Mouse (Mus musculus): ENCODE measurements around the gene Plekhh2. TPM values are rescaled to one million over a fixed set of nuclear protein-coding genes. Genes with fewer than 3 reads are reported as not detected.
A peak's percentile ranks its signal among the peaks of the same experiment; 100 is the strongest.

Gene Plekhh2
- total RNA-seq, 2 experiments from 2014 or later = 3.6 to 3.8 TPM

GRCm38 (mm10) chr17:84627721-84628120, 116.0 kb downstream of the Plekhh2 start:
- intact Hi-C loops (cut with DNase I; ENCODE audit: low total_unique reads) = no loop called here
- no peak for DNase-seq

GRCm38 (mm10) chr17:84628611-84629010, 116.9 kb downstream of the Plekhh2 start:
- intact Hi-C loops (cut with DNase I; ENCODE audit: low total_unique reads) = no loop called here
- DNase-seq = no peak

DNA sequence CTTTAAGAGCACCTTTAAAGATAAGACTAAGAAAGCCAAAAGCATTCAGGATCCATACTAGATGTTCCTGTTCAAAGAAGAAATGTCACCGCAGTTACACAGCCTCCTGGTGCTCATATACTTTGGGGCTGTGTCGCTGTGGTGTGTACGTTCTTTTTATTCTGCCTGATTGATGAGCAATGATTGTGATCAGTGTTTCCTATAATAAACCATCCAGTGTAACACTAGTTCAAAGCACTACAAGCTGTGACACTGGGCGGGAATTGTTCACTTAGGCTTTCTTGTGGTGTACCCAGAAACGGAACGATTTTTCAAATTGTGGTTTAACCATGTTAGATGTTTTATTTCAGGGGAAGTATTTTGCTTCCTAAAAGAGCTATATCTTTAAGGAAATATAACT, 120.1 kb downstream of the Plekhh2 start:
- no peak for DNase-seq
- intact Hi-C loops (cut with DNase I; ENCODE audit: low total_unique reads) = no loop called here

GRCm38 (mm10) chr17:84633443-84633842, 121.7 kb downstream of the Plekhh2 start:
- no peak for DNase-seq
- intact Hi-C loops (cut with DNase I; ENCODE audit: low total_unique reads) = no loop called here

- intact Hi-C loops (cut with DNase I; ENCODE audit: low total_unique reads) = no loop called here
- DNase-seq = peak; percentile 28
These were observed 124.6 kb downstream of the Plekhh2 start for GRCm38 (mm10) chr17:84636328-84636727.

GRCm38 (mm10) chr17:84637971-84638370, 126.3 kb downstream of the Plekhh2 start:
- no peak for DNase-seq
- intact Hi-C loops (cut with DNase I; ENCODE audit: low total_unique reads) = no loop called here

- DNase-seq = no peak
- intact Hi-C loops (cut with DNase I; ENCODE audit: low total_unique reads) = no loop called here
These were observed 128.2 kb downstream of the Plekhh2 start for GRCm38 (mm10) chr17:84639796-84640378.

- no peak for DNase-seq
- intact Hi-C loops (cut with DNase I; ENCODE audit: low total_unique reads) = no loop called here
These were observed 130.2 kb downstream of the Plekhh2 start for GRCm38 (mm10) chr17:84641893-84642292.

- DNase-seq = no peak
- intact Hi-C loops (cut with DNase I; ENCODE audit: low total_unique reads) = no loop called here
These were observed 130.6 kb downstream of the Plekhh2 start for GRCm38 (mm10) chr17:84642324-84642723.

DNA sequence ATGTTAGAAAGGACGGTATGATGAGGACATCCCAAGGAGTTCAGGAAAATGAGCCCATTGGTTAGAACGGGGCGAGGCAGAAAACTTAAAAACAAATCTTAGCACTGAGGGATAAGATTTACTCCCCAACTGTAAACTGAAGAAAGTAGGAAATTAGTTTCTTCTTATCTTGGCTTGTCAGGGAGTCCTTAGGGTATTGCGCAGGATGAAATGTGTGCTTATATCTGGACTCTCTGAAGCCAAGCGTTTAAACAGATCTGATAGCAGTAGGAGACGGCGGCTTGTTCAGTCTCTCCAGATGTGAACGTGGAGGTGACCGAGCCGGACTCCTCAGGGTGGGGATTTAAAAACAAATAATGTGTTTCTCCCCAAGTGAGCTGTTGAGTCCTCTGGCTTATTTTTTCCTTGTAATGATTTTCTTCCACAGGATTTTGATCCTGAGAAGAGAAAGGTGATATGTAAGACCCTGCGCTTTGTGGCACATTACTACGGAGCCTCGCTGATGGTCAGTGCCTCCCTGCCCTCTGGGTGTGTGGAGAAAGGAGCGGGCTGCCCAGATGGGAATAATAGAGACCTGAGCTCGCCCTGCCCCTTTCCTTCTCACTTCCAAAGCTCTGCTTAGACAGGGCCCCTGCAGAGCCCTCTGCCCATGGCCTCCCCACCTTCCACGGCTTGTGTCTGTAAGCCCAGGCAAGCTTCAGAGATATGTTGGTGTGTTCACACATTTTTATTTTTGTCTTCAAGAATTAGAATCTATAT, 132.8 kb downstream of the Plekhh2 start:
- no peak for DNase-seq
- intact Hi-C loops (cut with DNase I; ENCODE audit: low total_unique reads) = no loop called here

DNA sequence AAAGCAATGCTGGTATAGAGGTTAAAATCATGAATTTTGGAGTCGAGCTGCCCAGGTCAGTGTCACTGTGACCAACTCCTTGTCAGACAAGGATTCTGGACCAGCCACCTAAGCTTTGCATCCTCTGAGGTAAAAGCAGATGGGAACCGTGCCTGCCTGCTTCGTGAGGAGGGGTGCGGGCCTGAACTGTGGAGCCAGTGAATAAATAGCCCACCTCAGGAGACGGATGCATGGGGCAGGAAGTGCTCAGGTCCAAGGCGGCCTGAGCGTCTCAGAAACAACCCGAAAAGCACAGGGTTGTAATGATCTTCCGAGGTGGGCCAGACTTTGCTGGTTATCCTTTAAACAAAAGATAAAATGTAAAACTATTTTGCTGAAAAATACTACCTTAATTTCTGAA, 133.4 kb downstream of the Plekhh2 start:
- intact Hi-C loops (cut with DNase I; ENCODE audit: low total_unique reads) = no loop called here
- no peak for DNase-seq

- no peak for DNase-seq
- intact Hi-C loops (cut with DNase I; ENCODE audit: low total_unique reads) = no loop called here
These were observed 134.2 kb downstream of the Plekhh2 start for GRCm38 (mm10) chr17:84645894-84646293.

GRCm38 (mm10) chr17:84646477-84646876, 134.8 kb downstream of the Plekhh2 start:
- intact Hi-C loops (cut with DNase I; ENCODE audit: low total_unique reads) = no loop called here
- no peak for DNase-seq

DNA sequence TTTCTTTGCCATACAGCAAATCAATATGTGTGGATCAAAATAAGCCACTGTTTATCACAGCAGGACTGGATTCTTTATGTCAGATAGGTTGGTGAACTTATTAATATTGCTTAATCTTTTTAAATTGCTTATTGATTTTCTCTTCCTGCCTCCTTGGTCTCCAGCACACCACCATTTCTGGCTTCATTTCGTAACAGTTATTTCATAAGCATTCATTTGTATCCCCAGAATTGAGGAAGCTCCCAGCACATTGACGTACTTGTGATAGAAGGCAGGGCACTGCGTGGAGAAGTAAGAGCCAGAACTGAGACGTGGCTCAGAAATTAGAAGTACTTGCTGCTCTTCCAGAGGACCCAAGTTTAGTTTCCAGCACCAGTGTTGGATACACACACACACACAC, 135.9 kb downstream of the Plekhh2 start:
- DNase-seq = no peak
- intact Hi-C loops (cut with DNase I; ENCODE audit: low total_unique reads) = no loop called here

- no peak for DNase-seq
- intact Hi-C loops (cut with DNase I; ENCODE audit: low total_unique reads) = no loop called here
These were observed 138.8 kb downstream of the Plekhh2 start for GRCm38 (mm10) chr17:84650302-84651017.

- intact Hi-C loops (cut with DNase I; ENCODE audit: low total_unique reads) = no loop called here
These were observed 141.8 kb downstream of the Plekhh2 start for GRCm38 (mm10) chr17:84653544-84653943.

GRCm38 (mm10) chr17:84656205-84656604, 144.5 kb downstream of the Plekhh2 start:
- DNase-seq = no peak
- intact Hi-C loops (cut with DNase I; ENCODE audit: low total_unique reads) = no loop called here

More at GRCm38 (mm10) chr17:84653544-84653943, 141.8 kb downstream of the Plekhh2 start:
- DNase-seq = no peak

- intact Hi-C loops (cut with DNase I; ENCODE audit: low total_unique reads) = no loop called here
- no peak for DNase-seq
These were observed 145.1 kb downstream of the Plekhh2 start for GRCm38 (mm10) chr17:84656653-84657421.

DNA sequence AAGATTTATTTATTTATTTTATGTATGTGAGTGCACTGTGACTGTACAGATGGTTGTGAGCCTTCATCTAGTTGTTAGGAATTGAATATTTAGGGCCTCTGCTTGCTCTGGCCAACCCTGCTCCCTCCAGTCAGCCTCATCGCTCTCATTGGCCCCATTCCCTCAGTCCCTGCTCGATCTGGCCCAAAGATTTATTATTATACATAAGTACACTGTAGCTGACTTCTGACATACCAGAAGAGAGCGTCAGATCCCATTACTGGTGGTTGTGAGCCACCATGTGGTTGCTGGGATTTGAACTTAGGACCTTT, 145.7 kb downstream of the Plekhh2 start:
- intact Hi-C loops (cut with DNase I; ENCODE audit: low total_unique reads) = no loop called here
- no peak for DNase-seq

- DNase-seq = no peak
- intact Hi-C loops (cut with DNase I; ENCODE audit: low total_unique reads) = no loop called here
These were observed 146.1 kb downstream of the Plekhh2 start for GRCm38 (mm10) chr17:84657782-84658181.
